Mouse (Mus musculus) megakaryocyte-erythroid progenitor cell, adult 5 weeks (primary cell): Measurements from ENCODE around the gene Olfr1228. TPM values are rescaled to one million over a fixed set of nuclear protein-coding genes. Genes with fewer than 3 reads are reported as not detected.

Source experiments
- polyA plus RNA-seq: library from polyadenylated mRNA; stranded (reverse); fragments of >175 nt; gene quantifications from 2 replicates; pipeline ENCODE4 v1.2.3, GENCODE M21; 2012

Gene Olfr1228
- polyA plus RNA-seq, result not detected in 2 replicates

DNA sequence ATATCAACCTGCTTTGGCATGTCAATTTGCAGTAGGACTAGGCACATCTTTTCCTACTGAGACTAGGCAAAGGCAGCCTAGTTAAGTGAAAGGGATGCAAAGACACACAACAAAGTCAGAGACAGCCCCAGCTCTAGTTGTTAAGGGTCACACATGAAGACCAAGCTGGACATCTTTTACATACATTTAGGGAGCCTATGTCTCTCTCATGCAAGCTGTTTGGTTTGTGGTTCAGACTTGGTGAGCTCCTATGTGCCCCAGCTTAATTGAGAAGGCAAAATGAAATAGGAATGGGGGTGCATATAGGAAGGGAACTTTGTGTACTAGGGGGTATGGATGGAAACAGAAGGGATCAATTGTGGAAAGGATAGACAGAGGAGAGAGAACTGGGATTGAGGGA is at the start of gene Olfr1228:
Gene Olfr1228, minus strand, starts transcription at position 101 of the 400 bp plus-strand sequence.

GRCm38 (mm10) chr2:89297168-89297567 is 43.3 kb upstream of the Olfr1228 start, which contains the start of gene Olfr1230:
Gene Olfr1230, minus strand, starts transcription at chr2:89297268.

DNA sequence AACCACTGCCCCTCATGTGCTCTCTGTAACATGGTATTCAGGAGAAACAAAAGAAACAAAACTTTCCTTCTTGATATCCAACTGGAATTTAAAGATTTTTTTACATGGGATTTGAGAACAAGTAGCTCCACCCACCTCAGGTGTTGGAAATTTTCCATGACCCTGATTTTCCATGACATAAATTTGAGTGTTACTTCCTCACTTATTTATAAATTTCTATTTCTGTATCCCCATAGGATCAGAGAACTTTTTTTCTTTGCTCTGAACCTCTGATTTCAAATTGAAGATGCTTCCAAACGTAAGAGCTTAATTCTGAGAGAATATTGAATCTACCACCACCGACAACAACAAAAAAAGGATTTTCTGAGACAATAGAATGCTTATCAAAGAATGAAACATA is 34.1 kb upstream of the Olfr1228 start, which contains the start of gene Olfr1229:
Gene Olfr1229, minus strand, starts transcription at position 101 of the 400 bp plus-strand sequence.

DNA sequence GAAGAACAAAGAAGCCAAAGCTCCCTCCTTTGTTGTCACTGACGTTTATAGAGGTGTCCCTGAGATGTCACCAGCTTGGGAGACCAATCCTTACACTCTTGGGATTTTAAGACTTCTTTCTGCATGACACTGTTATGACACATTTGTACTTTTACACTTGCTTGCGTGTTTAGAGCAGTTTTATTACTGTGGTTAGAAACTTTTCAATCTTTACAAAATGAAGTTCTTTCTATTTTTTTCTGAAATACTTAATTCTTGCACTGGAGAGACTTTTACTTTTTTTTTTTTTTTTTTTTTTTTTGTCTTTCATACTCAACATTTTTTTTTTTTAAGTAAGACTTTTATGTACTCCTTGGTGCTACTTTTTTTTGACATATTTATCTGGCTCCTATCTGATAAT is 53.9 kb downstream of the Olfr1228 start, which contains the start of gene Olfr1226:
Gene Olfr1226, minus strand, starts transcription at position 101 of the 400 bp plus-strand sequence.

Other genes starting within 250 kb of the Olfr1228 start
- gene Olfr1215, start 247.1 kb downstream of the Olfr1228 start, polyA plus RNA-seq, result not detected in 2 replicates
- gene Olfr1216, start 235.7 kb downstream of the Olfr1228 start, polyA plus RNA-seq, result not detected in 2 replicates
- not detected in 2 replicates for gene Olfr1217, start 222.0 kb downstream of the Olfr1228 start, polyA plus RNA-seq
- not detected in 2 replicates for gene Olfr1218, start 192.9 kb downstream of the Olfr1228 start, polyA plus RNA-seq
- gene Olfr1219, start 170.5 kb downstream of the Olfr1228 start, polyA plus RNA-seq, result 0.02 TPM in 1 of 2 replicates, not detected in the other
- not detected in 2 replicates for gene Olfr1220, start 147.2 kb downstream of the Olfr1228 start, polyA plus RNA-seq
- gene Olfr1221, start 136.8 kb downstream of the Olfr1228 start, polyA plus RNA-seq, result 0.19 TPM in 1 of 2 replicates, not detected in the other
- not detected in 2 replicates for gene Olfr1222, start 121.0 kb downstream of the Olfr1228 start, polyA plus RNA-seq
- gene Olfr1223, start 102.5 kb downstream of the Olfr1228 start, polyA plus RNA-seq, result not detected in 2 replicates
- not detected in 2 replicates for gene Olfr1224-ps1, start 90.0 kb downstream of the Olfr1228 start, polyA plus RNA-seq
- not detected in 2 replicates for gene Olfr1225, start 79.4 kb downstream of the Olfr1228 start, polyA plus RNA-seq
- gene Olfr1226, start 54.0 kb downstream of the Olfr1228 start, polyA plus RNA-seq, result not detected in 2 replicates
- not detected in 2 replicates for gene Olfr1229, start 34.0 kb upstream of the Olfr1228 start, polyA plus RNA-seq
- not detected in 2 replicates for gene Olfr1230, start 43.2 kb upstream of the Olfr1228 start, polyA plus RNA-seq
- not detected in 2 replicates for gene Olfr1231, start 53.0 kb upstream of the Olfr1228 start, polyA plus RNA-seq
- not detected in 2 replicates for gene Olfr1232, start 75.6 kb upstream of the Olfr1228 start, polyA plus RNA-seq
- gene Olfr1233, start 88.3 kb upstream of the Olfr1228 start, polyA plus RNA-seq, result not detected in 2 replicates
- not detected in 2 replicates for gene Olfr1234, start 110.8 kb upstream of the Olfr1228 start, polyA plus RNA-seq
- not detected in 2 replicates for gene Olfr1238, start 155.6 kb upstream of the Olfr1228 start, polyA plus RNA-seq
- not detected in 2 replicates for gene Olfr1239, start 166.3 kb upstream of the Olfr1228 start, polyA plus RNA-seq
- gene Olfr1240, start 188.9 kb upstream of the Olfr1228 start, polyA plus RNA-seq, result not detected in 2 replicates
- not detected in 2 replicates for gene Olfr1241, start 233.1 kb upstream of the Olfr1228 start, polyA plus RNA-seq
- gene Olfr1242, start 244.3 kb upstream of the Olfr1228 start, polyA plus RNA-seq, result not detected in 2 replicates